Mouse (Mus musculus) embryo, embryonic 9.5 days (tissue): ENCODE results near the gene Gm3183.
"Not testable (repeated sequence)": the region's sequence is repeated elsewhere in the genome, so short reads cannot be mapped to it uniquely, and the experiment has no call there.

ENCODE experiments used
- DNase-seq: peaks from one replicate; pipeline ENCODE4 v3.0.0-alpha.2; 2017; ENCODE audit errors: extremely low spot score

Gm3183 gene

DNA sequence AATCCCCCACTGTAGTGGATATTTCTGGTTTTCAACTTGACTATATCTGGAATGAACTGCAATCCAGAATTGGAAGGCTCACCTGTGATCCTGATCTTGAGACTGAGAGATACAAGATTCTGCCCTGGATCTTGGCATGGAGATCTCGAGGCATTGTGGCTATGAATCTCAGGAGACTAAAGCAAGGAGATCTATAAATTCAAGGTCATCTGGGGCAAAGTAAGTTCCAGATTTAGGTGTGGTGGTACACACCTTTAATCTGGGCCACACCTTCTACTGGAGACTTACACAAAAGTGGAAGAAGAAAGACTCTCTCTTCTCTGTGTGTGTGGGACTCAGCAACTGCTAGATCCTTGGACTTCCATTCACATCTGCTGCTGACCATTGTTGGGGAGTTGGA, at the start of gene Gm3183:
Gene Gm3183, plus strand, starts transcription at position 301 of the 400 bp plus-strand sequence.
- DNase-seq: not testable (repeated sequence)
